Mouse (Mus musculus) G1E-ER4 (cell line): ENCODE results near the gene Diaph3. TPM values are rescaled to one million over a fixed set of nuclear protein-coding genes. Genes with fewer than 3 reads are reported as not detected.

Experiments
- GATA1 ChIP-seq: IDR thresholded peaks from one replicate; pipeline ENCODE4 v1.8.0; 2012; ENCODE audit warnings: low read length, inconsistent platforms
- polyA plus RNA-seq: library from polyadenylated mRNA; stranded (reverse); fragments of >175 nt; gene quantifications from 2 replicates; pipeline ENCODE4 v1.2.3, GENCODE M21; 2012

Diaph3 gene
- polyA plus RNA-seq, 1 experiment: 118 TPM

DNA sequence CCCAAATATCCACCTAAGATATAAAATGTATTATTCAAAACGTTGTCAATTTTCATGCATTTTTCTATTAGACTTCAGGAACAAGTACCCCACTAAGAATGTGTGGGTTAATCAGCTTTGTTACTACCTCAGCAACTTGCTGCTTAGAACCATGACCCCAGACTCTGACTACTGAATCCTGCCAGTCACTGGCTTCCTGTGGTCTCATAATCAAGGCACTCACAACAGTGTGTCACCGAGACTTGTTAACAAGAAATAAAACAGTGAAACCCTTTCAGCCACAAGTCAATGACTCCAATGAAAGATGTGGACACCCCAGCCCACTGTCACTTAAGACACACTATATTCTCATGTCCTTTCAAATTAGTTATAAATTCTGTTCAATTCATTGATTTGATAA, 42.9 kb downstream of the Diaph3 start:
- no peak for TF ChIP-seq GATA1

DNA sequence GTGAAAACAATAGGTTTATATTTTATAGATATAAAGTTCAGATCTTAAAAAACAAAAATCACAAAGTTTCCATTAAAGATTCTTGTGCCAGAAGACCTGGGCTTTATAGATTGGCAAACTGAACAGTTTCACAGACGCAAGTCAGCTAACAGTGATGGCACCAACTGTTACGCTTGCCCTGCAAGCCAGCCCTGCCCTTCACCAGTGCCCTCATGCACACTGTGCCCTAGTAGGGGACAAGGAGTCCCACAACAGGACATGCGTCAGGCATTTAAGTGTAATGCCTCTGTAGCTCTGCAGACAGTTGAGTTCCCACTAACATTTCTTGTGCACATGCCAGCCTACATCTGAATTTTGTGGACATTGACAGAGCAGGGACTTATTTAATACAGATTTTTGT, 49.5 kb downstream of the Diaph3 start:
- TF ChIP-seq GATA1: no peak

GRCm38 (mm10) chr14:87091108-87091507, 49.9 kb downstream of the Diaph3 start:
- no peak for TF ChIP-seq GATA1

GRCm38 (mm10) chr14:87088928-87089327, 52.1 kb downstream of the Diaph3 start:
- TF ChIP-seq GATA1: no peak

DNA sequence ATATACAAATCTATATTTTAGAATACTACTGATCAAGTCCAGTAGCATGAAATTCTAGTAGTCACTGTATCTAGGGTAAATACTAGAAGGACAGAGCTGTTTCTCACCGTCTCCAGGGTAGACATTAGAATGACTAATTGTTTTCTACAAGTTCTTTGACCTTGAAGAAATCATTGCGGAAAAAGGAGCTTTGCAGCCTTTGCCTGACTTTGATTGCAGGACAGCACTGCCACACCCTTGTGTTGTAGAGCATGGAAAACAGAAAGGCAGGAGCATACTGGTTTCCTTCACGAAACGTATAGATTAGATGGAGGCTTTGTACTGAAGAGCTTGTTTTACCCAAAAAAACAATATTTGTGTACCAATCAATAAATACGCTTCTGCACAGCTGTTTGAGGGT, 52.6 kb downstream of the Diaph3 start:
- no peak for TF ChIP-seq GATA1

GRCm38 (mm10) chr14:87087996-87088395, 53.0 kb downstream of the Diaph3 start:
- no peak for TF ChIP-seq GATA1

GRCm38 (mm10) chr14:87083911-87084310, 57.1 kb downstream of the Diaph3 start:
- no peak for TF ChIP-seq GATA1

DNA sequence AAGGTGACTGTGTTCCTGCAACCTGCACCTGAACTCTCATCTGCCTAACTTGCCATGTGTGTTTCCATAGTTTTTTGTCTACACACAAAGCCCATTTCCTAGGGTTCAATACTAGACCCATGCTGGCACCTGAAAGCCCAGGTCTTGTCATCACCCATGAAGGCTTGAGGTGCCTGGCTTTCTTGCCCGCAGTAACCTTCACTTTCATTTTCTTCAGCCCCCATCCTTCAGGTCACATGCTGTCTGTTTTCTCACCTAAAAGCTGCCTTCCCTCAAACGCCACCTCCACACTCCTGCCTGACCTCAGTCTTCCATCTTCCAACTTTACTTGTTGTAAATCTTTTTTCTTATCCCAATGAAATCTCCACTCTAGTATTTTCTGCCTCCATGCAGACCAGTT, 61.3 kb downstream of the Diaph3 start:
- no peak for TF ChIP-seq GATA1

DNA sequence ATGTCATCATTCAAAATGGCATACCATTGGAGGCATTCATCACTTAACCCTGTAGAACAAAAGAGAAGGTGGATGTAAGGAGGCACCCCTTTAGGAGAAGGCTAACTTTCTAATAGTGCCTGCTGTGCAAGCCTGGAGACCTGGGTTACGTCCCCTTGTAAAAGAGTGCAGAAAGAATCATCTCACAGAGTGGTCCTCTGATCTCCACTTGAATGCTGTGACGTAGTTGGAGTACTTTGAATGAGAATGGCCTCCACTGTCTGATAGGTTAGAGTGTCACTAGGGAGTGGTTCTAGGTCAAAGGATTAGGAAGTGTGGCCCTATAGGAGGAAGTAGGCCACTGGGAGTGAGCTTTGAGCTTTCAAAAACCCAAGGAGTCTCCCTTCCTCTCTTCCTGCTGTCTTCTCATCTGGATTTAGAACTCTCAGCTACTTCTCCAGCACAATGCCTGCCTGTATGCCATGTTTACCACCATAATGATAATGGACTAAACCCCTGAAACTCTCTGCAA, 66.0 kb downstream of the Diaph3 start:
- TF ChIP-seq GATA1: no peak

DNA sequence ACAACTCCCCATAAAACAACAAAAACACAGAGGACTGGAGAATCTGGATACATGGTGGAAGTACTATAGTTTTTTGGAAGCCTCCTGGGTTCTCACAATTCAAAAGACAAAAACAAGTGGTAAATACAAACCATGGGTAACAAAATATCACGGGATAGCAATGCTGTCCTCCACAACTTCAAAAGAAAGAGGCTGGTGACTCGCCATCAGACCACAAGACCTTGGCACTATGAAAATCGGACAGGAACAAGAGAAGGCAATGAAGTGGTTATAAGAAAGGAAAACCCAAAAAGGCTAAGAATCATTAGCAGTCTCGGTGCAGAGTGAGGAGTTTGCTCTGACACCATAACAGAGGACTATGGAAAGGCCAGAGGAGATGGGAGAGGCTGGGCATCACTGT, 76.8 kb downstream of the Diaph3 start:
- no peak for TF ChIP-seq GATA1

DNA sequence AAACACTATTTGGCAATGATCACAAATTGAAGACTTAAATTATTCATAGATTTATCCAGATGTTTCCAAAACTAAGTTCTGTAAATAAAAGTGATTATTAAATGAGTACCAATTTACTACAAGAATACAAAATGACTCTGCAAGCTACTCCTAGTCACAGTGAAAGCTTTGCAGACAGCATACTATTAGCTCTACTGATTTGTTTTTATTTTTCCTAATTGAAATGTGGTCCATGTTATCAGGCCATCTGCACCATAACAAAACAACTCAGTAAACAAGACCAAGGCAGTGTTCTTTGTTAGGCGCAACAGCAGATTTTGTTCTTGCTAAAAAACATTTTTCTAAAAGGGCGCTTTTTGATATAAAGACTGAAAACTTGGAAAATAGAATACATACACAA, 84.9 kb downstream of the Diaph3 start:
- TF ChIP-seq GATA1: no peak

DNA sequence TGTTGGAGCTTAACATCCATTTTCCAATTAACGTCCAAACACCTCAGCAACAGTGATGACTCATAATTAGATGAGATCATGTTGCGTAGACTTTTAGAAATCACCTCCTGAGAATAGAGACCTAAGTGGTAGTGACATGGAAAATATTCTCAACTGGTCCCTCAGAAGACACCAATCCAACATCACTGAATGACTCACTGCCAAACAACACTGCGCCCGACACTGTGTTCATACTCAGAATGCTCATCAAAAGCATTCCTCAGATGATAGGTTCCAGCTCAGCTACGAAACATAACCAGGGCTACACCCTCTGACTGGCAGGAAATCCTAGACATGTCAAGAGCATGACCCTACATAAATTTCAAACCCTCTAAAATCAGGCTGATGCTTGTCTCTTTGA, 89.8 kb downstream of the Diaph3 start:
- no peak for TF ChIP-seq GATA1

DNA sequence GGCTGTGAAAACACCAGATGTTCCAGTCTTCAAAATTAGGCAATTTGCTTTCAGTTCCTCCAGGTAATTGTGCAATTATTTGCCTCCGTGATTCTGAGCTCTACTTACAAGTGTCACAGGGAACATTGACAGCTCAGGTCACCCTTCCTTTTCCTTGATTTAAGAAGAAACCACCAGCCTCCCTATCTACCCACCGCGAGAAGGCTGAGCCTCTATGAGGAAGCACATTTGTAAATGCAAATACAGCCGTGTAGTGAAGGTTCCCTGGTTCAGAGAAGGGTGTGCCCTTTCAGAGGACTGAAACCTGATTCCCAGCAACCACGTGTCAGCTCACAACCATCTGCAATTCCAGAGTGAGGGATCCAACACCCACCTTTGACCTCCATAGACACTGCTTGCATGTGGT, 96.6 kb downstream of the Diaph3 start:
- TF ChIP-seq GATA1: no peak

- TF ChIP-seq GATA1: no peak
Observed at GRCm38 (mm10) chr14:87020240-87020639, 120.8 kb downstream of the Diaph3 start.

- no peak for TF ChIP-seq GATA1
Observed at GRCm38 (mm10) chr14:87019687-87020086, 121.3 kb downstream of the Diaph3 start.

- TF ChIP-seq GATA1: no peak
Observed at GRCm38 (mm10) chr14:86997318-86997717, 143.7 kb downstream of the Diaph3 start.

DNA sequence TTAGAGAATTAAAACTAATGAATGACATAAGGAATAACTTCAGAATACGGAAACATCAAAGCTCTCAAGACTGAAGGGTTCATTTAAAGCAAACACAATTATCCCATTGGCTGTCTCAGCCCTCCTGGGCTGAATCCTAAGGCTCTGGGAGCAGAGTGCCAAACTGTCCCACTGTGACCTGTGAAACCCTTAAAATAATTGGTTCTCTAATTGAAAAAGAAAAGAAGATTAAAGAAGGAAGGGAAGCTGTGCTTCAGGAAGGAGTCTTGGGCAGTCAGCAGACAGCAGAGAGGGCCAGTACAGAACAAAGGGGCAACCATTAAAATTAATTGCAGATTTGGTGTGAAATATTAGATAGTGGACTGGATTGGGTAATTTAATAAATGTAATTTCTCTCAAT, 189.9 kb downstream of the Diaph3 start:
- TF ChIP-seq GATA1: no peak

- TF ChIP-seq GATA1: no peak
Observed at GRCm38 (mm10) chr14:86937953-86938352, 203.1 kb downstream of the Diaph3 start.
